ENCODE assay signal across 8 mouse cellular contexts in the genomic region with DNA sequence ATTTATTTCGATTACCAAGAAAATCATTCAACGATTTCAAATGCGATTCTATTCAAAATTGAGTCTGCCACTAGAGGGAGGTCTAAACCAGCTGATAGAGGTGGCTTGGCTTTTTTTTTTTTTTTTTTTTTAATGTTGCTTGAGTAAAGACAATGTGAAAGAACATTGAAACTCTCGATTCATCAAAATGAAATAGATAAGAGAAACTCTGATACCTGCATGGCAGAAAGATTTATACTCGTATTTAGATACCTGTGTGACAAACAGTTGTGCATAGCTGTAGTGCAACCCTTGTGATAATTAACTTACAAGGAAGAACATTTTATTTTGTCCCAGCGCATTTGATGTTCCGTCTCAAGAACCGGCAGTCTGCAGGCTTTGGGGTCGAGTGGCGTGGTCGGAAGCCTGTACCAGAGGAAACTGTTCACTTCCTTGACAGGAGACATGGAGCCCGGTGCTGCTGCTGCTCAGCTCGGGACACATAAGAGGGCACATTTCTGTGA.
DNase-seq lines count a peak whose midpoint lies in the region; ATAC-seq lines count a peak whose summit lies in the region.

No protein-coding gene starts in this region.

- H3K4me3 ChIP-seq in megakaryocyte, embryonic 14.5 days (replicated peaks), result peak overlapping the region; percentile 84
- H3K4me3 ChIP-seq in embryonic facial prominence, embryonic 12.5 days, result peak overlapping the region; percentile 22
- peak overlapping the region; percentile 21 for H3K4me3 ChIP-seq in hindbrain, embryonic 14.5 days (replicated peaks; ENCODE audit: low read length)

- no peaks in the 10 kb centered on the region for H3K9me3 ChIP-seq in megakaryocyte, embryonic 14.5 days
- no peaks in the 10 kb centered on the region for H3K9me3 ChIP-seq in embryonic facial prominence, embryonic 12.5 days
- H3K9me3 ChIP-seq in hindbrain, embryonic 14.5 days (ENCODE audit: control insufficient read depth, low read length), result no peaks in the 10 kb centered on the region

- H3K4me2 ChIP-seq in embryonic facial prominence, embryonic 12.5 days (replicated peaks), result peak overlapping the region; percentile 45
- peak overlapping the region; percentile 52 for H3K4me2 ChIP-seq in hindbrain, embryonic 14.5 days (replicated peaks)

- no peaks in the 10 kb centered on the region for H3K36me3 ChIP-seq in megakaryocyte, embryonic 14.5 days (replicated peaks; ENCODE audit: low read length)
- no peaks in the 10 kb centered on the region for H3K36me3 ChIP-seq in embryonic facial prominence, embryonic 12.5 days
- H3K36me3 ChIP-seq in hindbrain, embryonic 14.5 days (replicated peaks; ENCODE audit: control insufficient read depth, insufficient read depth), result no peaks in the 10 kb centered on the region; the same call in 1 of the 2 replicates

- H3K4me1 ChIP-seq in megakaryocyte, embryonic 14.5 days, result peaks cover 4% of the 10 kb centered on the region; the same call in 1 of the 2 replicates
- H3K4me1 ChIP-seq in embryonic facial prominence, embryonic 12.5 days, result no peaks in the 10 kb centered on the region
- peaks cover 4% of the 10 kb centered on the region for H3K4me1 ChIP-seq in hindbrain, embryonic 14.5 days (replicated peaks; ENCODE audit: control insufficient read depth, insufficient read depth, low read length)

- peak overlapping the region; percentile 2; the same call in 1 of the 2 replicates for H3K9ac ChIP-seq in embryonic facial prominence, embryonic 12.5 days
- peak overlapping the region; percentile 43; the same call in 1 of the 2 replicates for H3K9ac ChIP-seq in hindbrain, embryonic 14.5 days

- no peak for ATAC-seq in megakaryocyte, adult 5-6 weeks (ENCODE audit: poor library complexity, severe bottlenecking)
- no peak for ATAC-seq in embryonic facial prominence, embryonic 12.5 days (ENCODE audit: insufficient number of reproducible peaks, insufficient read depth, low FRiP score, low TSS enrichment)
- no peak for ATAC-seq in hindbrain, embryonic 14.5 days (ENCODE audit: low FRiP score)

- 32% methylated on average over 13 of the region's 13 CpGs for WGBS in embryonic facial prominence, embryonic 12.5 days
- WGBS in hindbrain, embryonic 14.5 days, result 30% methylated on average over 13 of the region's 13 CpGs

- H3K27me3 ChIP-seq in megakaryocyte, embryonic 14.5 days (replicated peaks), result no peaks in the 10 kb centered on the region
- no peaks in the 10 kb centered on the region for H3K27me3 ChIP-seq in embryonic facial prominence, embryonic 12.5 days
- no peaks in the 10 kb centered on the region for H3K27me3 ChIP-seq in hindbrain, embryonic 14.5 days (ENCODE audit: control insufficient read depth, insufficient read depth, low read length)

- intact Hi-C loops in left cerebral cortex, postnatal 36 days (cut with DNase I), result loop anchor here (5.0 to 10.0 kb wide), 3 partner anchors 340 to 772 kb away; a partner anchor contains a TSS

- no peak overlapping the region for H3K27ac ChIP-seq in embryonic facial prominence, embryonic 12.5 days
- peak overlapping the region; percentile 21; the same call in 1 of the 2 replicates for H3K27ac ChIP-seq in hindbrain, embryonic 14.5 days

- peak; percentile 81 for DNase-seq in hindbrain, embryonic 14.5 days (ENCODE audit: low spot score)
- peak; percentile 38 for DNase-seq in lung, postnatal 10 days
- no peak for DNase-seq in thymus, postnatal 25 days
- no peak for DNase-seq in left cerebral cortex, postnatal 36 days (ENCODE audit: low spot score in 2 of 2)
- no peak for DNase-seq in layer of hippocampus, adult 9-10 months (ENCODE audit: low spot score)

Comparison
In these comparisons a context has a peak if more than half of its experiments do, and no peak if none do; other contexts are left out.
1. H3K4me3 ChIP-seq: peak in every context shown above with its lines; median percentile 84 in megakaryocyte, embryonic 14.5 days; 22 in embryonic facial prominence, embryonic 12.5 days; 21 in hindbrain, embryonic 14.5 days.
2. DNase-seq: peak in hindbrain, embryonic 14.5 days (single experiment) and lung, postnatal 10 days (single experiment); none in thymus, postnatal 25 days (single experiment), left cerebral cortex, postnatal 36 days (0 of 2) and layer of hippocampus, adult 9-10 months (single experiment).